Mouse (Mus musculus): Measurements from ENCODE around the gene Ltbr. TPM values are rescaled to one million over a fixed set of nuclear protein-coding genes. Genes with fewer than 3 reads are reported as not detected.

Gene Ltbr
- total and polyA plus RNA-seq, 3 experiments: 47.6 to 64.2 TPM; not detected in 1

DNA sequence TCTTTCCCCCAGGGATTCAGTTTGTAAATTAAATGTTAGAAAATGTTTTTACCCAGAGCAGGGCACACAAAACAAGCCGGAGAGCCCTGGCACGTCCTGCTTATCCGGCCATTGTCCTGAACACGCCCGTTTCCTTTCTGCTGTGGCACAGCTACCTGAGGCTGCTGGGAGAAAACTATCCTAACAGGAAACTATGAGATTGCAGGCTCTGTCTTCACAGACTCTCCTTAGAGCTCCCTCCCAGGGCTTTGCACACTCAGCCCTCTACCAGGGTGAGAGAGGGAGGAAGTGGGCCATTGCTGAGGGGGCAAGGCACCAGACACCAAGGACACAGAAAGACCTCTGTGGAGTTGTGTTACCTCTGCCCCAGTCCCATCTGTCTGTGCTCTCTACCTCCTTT lies 26.6 kb upstream of the Ltbr start:
- TF ChIP-seq CHD2 (IDR thresholded peaks at IDR 0.05; ENCODE audit: low read length): no peak
- no peak for TF ChIP-seq HCFC1 (IDR thresholded peaks at IDR 0.05; ENCODE audit: low read depth, low read length)
- no peak for TF ChIP-seq POLR2A (IDR thresholded peaks at IDR 0.05; ENCODE audit: control insufficient read depth in 1 of 2, insufficient read depth in 1 of 2, low read depth in 1 of 2, low read length in 2 of 2, poor library complexity in 1 of 2)
- TF ChIP-seq E2F4 (IDR thresholded peaks at IDR 0.05; ENCODE audit: borderline replicate concordance, low read depth, low read length): no peak
- no peak for TF ChIP-seq ZNF384 (IDR thresholded peaks at IDR 0.05; ENCODE audit: low read depth, low read length)
- TF ChIP-seq MYC (IDR thresholded peaks at IDR 0.05; ENCODE audit: low read depth, low read length): no peak
- TF ChIP-seq TAL1 (IDR thresholded peaks at IDR 0.05; ENCODE audit: low read length): no peak
- TF ChIP-seq ELF1 (IDR thresholded peaks at IDR 0.05; ENCODE audit: low read depth, low read length): no peak
- H3K4me1 ChIP-seq (ENCODE audit: control insufficient read depth in 1 of 2, insufficient read depth in 2 of 2, low read length in 2 of 2): peaks cover 0 to 2% of the 10 kb centered on the region in 2 experiments; a peak in 2 of 4 replicates
- no peaks in the 10 kb centered on the region for H3K79me2 ChIP-seq (ENCODE audit: control insufficient read depth, insufficient read depth, low read length, poor library complexity)
- H3K27me3 ChIP-seq (ENCODE audit: control insufficient read depth in 1 of 2, insufficient read depth in 2 of 2, low read length in 2 of 2): peaks cover 1 to 2% of the 10 kb centered on the region in 2 experiments
- no peak for DNase-seq (ENCODE audit: low read depth, low spot score)
- no peak overlapping the region for H3K9ac ChIP-seq (ENCODE audit: control insufficient read depth, low read depth, low read length, poor library complexity, severe bottlenecking)
- no peak overlapping the region for H3K4me3 ChIP-seq (ENCODE audit: control insufficient read depth in 1 of 2, insufficient read depth in 1 of 2, low read depth in 2 of 2, low read length in 2 of 2)
- no peaks in the 10 kb centered on the region for H3K9me3 ChIP-seq (replicated peaks; ENCODE audit: insufficient read depth, low read length)
- peaks cover 0 to under 1% of the 10 kb centered on the region in 2 experiments; a peak in 1 of 4 replicates for H3K36me3 ChIP-seq (ENCODE audit: control insufficient read depth in 1 of 2, insufficient read depth in 2 of 2, low read length in 2 of 2)
- no peak overlapping the region for H3K27ac ChIP-seq (ENCODE audit: control insufficient read depth, low read depth, low read length)

DNA sequence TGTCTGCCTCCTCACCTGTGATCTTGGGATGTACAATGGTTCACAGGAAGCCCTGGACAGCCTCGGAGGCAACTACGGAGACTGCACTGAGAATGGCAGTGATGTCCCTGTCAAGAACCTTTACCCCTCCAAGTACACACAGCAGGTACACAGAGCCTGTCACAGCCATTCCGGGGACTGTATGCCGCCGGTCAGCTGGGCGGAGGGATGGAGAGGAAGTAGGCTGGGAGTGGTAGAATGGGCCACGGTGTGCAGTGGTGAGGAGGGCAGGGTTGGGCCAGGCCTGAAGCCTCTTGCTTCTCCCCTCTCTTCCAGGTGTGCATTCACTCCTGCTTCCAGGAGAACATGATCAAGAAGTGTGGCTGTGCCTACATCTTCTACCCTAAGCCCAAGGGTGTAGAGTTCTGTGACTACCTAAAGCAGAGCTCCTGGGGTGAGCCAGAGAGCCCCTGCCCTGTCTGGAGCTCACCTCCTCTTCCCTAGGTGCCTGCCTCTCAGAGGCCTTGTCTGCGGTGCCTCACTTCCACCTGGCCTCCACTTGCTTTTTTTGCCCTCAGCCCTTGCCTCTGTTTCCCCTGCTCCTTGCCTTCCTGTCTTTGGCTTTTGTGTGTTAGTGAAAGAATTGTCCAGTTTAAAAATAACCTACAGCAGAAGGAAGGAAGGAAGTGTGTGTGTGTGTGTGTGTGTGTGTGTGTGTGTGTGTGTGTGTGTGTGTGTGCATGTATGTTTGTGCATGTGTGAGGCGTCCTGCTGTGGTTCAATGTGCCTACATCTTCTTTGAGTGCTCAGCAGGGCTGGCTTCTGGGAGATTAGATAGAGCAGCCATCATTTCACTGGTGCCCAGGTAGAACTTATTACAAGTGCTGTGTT lies 25.3 kb upstream of the Ltbr start:
- Histone ChIP-seq H3K4me1 (ENCODE audit: control insufficient read depth in 1 of 2, insufficient read depth in 2 of 2, low read length in 2 of 2) (no peaks in the 10 kb centered on the region), H3K9ac (ENCODE audit: control insufficient read depth, low read depth, low read length, poor library complexity, severe bottlenecking) (no peak overlapping the region), H3K27me3 (ENCODE audit: control insufficient read depth in 1 of 2, insufficient read depth in 2 of 2, low read length in 2 of 2) (peaks cover 1 to 2% of the 10 kb centered on the region in 2 experiments), H3K36me3 (ENCODE audit: control insufficient read depth in 1 of 2, insufficient read depth in 2 of 2, low read length in 2 of 2) (no peaks in the 10 kb centered on the region), H3K79me2 (ENCODE audit: control insufficient read depth, insufficient read depth, low read length, poor library complexity) (no peaks in the 10 kb centered on the region), H3K27ac (ENCODE audit: control insufficient read depth, low read depth, low read length) (no peak overlapping the region), H3K9me3 (replicated peaks; ENCODE audit: insufficient read depth, low read length) (no peaks in the 10 kb centered on the region), H3K4me3 (ENCODE audit: control insufficient read depth in 1 of 2, insufficient read depth in 1 of 2, low read depth in 2 of 2, low read length in 2 of 2) (no peak overlapping the region)
- no peak for TF ChIP-seq MAFK (IDR thresholded peaks at IDR 0.05; ENCODE audit: borderline replicate concordance, low read depth, low read length)
- no peak for TF ChIP-seq CHD2 (IDR thresholded peaks at IDR 0.05; ENCODE audit: low read length)
- TF ChIP-seq ZNF384 (IDR thresholded peaks at IDR 0.05; ENCODE audit: low read depth, low read length): no peak
- DNase-seq (ENCODE audit: low read depth, low spot score): no peak

DNA sequence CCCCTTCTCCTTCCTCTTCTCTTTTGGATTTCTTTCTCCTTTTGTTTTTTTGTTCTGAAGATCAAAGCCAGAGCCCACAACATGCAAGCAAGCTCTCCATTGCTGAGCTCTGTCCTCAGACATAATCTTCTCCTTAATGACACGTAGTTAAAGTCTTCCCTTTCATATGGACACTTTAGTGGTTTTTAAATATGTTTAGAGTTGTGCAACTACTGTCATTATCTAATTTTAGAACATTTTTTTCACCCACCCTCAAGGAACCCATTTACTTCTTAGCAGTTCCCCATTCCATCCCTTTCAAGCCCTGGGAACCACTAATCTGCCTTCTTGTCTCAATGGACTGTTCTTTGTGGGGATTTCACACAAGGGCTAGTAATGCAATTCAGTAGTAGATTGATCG lies 20.7 kb upstream of the Ltbr start:
- Histone ChIP-seq H3K9ac (ENCODE audit: control insufficient read depth, low read depth, low read length, poor library complexity, severe bottlenecking) (no peak overlapping the region), H3K27me3 (ENCODE audit: control insufficient read depth in 1 of 2, insufficient read depth in 2 of 2, low read length in 2 of 2) (peaks cover 2 to 5% of the 10 kb centered on the region in 2 experiments), H3K27ac (ENCODE audit: control insufficient read depth, low read depth, low read length) (no peak overlapping the region), H3K9me3 (replicated peaks; ENCODE audit: insufficient read depth, low read length) (no peaks in the 10 kb centered on the region), H3K4me3 (ENCODE audit: control insufficient read depth in 1 of 2, insufficient read depth in 1 of 2, low read depth in 2 of 2, low read length in 2 of 2) (no peak overlapping the region), H3K36me3 (ENCODE audit: control insufficient read depth in 1 of 2, insufficient read depth in 2 of 2, low read length in 2 of 2) (no peaks in the 10 kb centered on the region; a peak in 1 of 4 replicates), H3K79me2 (ENCODE audit: control insufficient read depth, insufficient read depth, low read length, poor library complexity) (no peaks in the 10 kb centered on the region), H3K4me1 (ENCODE audit: control insufficient read depth in 1 of 2, insufficient read depth in 2 of 2, low read length in 2 of 2) (no peaks in the 10 kb centered on the region)
- no peak for DNase-seq (ENCODE audit: low read depth, low spot score)
- no peak for TF ChIP-seq ZC3H11A (IDR thresholded peaks at IDR 0.05; ENCODE audit: low read depth, low read length)
- no peak for TF ChIP-seq UBTF (IDR thresholded peaks at IDR 0.05; ENCODE audit: borderline replicate concordance, insufficient read depth, low read depth, low read length)
- no peak for TF ChIP-seq POLR2A (IDR thresholded peaks at IDR 0.05; ENCODE audit: control insufficient read depth in 1 of 2, insufficient read depth in 1 of 2, low read depth in 1 of 2, low read length in 2 of 2, poor library complexity in 1 of 2)
- no peak for TF ChIP-seq TBP (IDR thresholded peaks at IDR 0.05; ENCODE audit: low read depth, low read length)
